Mouse (Mus musculus): ENCODE data around the gene Emc10.

- TF ChIP-seq CTCF (IDR thresholded peaks at IDR 0.05; ENCODE audit: control insufficient read depth, insufficient read depth, insufficient replicate concordance, low read depth, low read length) (no peak), POLR2A (IDR thresholded peaks at IDR 0.05; ENCODE audit: control insufficient read depth, low read depth, low read length) (no peak)
Measured at GRCm38 (mm10) chr7:44472961-44473646, 23.2 kb downstream of the Emc10 start.
